Mouse (Mus musculus) gastrocnemius, adult 2 months (tissue): ENCODE data around the gene Msx2. TPM values are rescaled to one million over a fixed set of nuclear protein-coding genes. Genes with fewer than 3 reads are reported as not detected.

Experiments
- DNase-seq: peaks from one replicate; pipeline ENCODE4 v3.0.0; 2022
- H3K27ac ChIP-seq: fragments of 200-600 bp; 2 replicates; pipeline ENCODE4 v1.8.1; 2022; ENCODE audit warnings: mild to moderate bottlenecking
- H3K4me3 ChIP-seq: fragments of 200-600 bp; 2 replicates; pipeline ENCODE4 v1.8.1; 2022; ENCODE audit warnings: mild to moderate bottlenecking, moderate library complexity
- CTCF ChIP-seq: fragments of 200-600 bp; IDR thresholded peaks from 2 replicates; pipeline ENCODE4 v1.8.1; 2022; ENCODE audit warnings: antibody characterized with exemption, mild to moderate bottlenecking, moderate library complexity
- intact Hi-C: fragments of 180-260 bp; cut with DNase I; formaldehyde crosslinking; loops from one replicate; pipeline ENCODE4 v1.15.1; 2025
- total RNA-seq, 2 experiments: library from RNA; stranded (reverse); gene quantifications; 2 replicates each; pipeline ENCODE4 v1.2.3; 2021

Msx2 gene
- total RNA-seq, 2 experiments from 2014 or later: not detected

- no peak for TF ChIP-seq CTCF
- DNase-seq: no peak
- Histone ChIP-seq H3K4me3 (no peak overlapping the region), H3K27ac (no peak overlapping the region)
- intact Hi-C loops: no loop called here
These were observed 1.1 kb upstream of the Msx2 start for GRCm38 (mm10) chr13:53473991-53474390.

GRCm38 (mm10) chr13:53473291-53473690 is 417 bp upstream of the Msx2 start:
- DNase-seq: no peak
- H3K4me3 ChIP-seq: no peak overlapping the region
- no peak for TF ChIP-seq CTCF
- intact Hi-C loops: no loop called here
- no peak overlapping the region for H3K27ac ChIP-seq

- DNase-seq: no peak
- intact Hi-C loops: no loop called here
- Histone ChIP-seq H3K4me3 (peak overlapping the region; percentile 69), H3K27ac (no peak overlapping the region)
- TF ChIP-seq CTCF: no peak
These were observed 804 bp downstream of the Msx2 start for GRCm38 (mm10) chr13:53471926-53472613.

- H3K27ac ChIP-seq: no peak overlapping the region
- no peak for TF ChIP-seq CTCF
- no peak for DNase-seq
- no peak overlapping the region; the same call in 1 of the 2 replicates for H3K4me3 ChIP-seq
- intact Hi-C loops: no loop called here
These were observed 1.5 kb downstream of the Msx2 start for GRCm38 (mm10) chr13:53471411-53471810.

GRCm38 (mm10) chr13:53470437-53471151 is 2.3 kb downstream of the Msx2 start:
- no peak for TF ChIP-seq CTCF
- intact Hi-C loops: no loop called here
- no peak overlapping the region for H3K4me3 ChIP-seq
- DNase-seq: no peak
- H3K27ac ChIP-seq: no peak overlapping the region

- no peak overlapping the region for H3K4me3 ChIP-seq
- intact Hi-C loops: no loop called here
- no peak for DNase-seq
- TF ChIP-seq CTCF: no peak
- no peak overlapping the region for H3K27ac ChIP-seq
These were observed 3.1 kb downstream of the Msx2 start for GRCm38 (mm10) chr13:53469756-53470155.

GRCm38 (mm10) chr13:53468171-53468570 is 4.7 kb downstream of the Msx2 start:
- no peak for TF ChIP-seq CTCF

GRCm38 (mm10) chr13:53466189-53466866 is 6.5 kb downstream of the Msx2 start:
- H3K27ac ChIP-seq: no peak overlapping the region
- intact Hi-C loops: no loop called here
- no peak overlapping the region for H3K4me3 ChIP-seq
- no peak for DNase-seq
- TF ChIP-seq CTCF: no peak

More at GRCm38 (mm10) chr13:53468171-53468570, 4.7 kb downstream of the Msx2 start:
- intact Hi-C loops: no loop called here
- no peak for DNase-seq
- no peak overlapping the region for H3K27ac ChIP-seq
- H3K4me3 ChIP-seq: no peak overlapping the region

- intact Hi-C loops: no loop called here
- no peak for TF ChIP-seq CTCF
- H3K4me3 ChIP-seq: no peak overlapping the region
- DNase-seq: no peak
- H3K27ac ChIP-seq: no peak overlapping the region
These were observed 7.6 kb downstream of the Msx2 start for GRCm38 (mm10) chr13:53465191-53465820.

GRCm38 (mm10) chr13:53464441-53465001 is 8.4 kb downstream of the Msx2 start:
- no peak for TF ChIP-seq CTCF
- no peak for DNase-seq
- intact Hi-C loops: no loop called here
- Histone ChIP-seq H3K4me3 (no peak overlapping the region), H3K27ac (no peak overlapping the region)

- TF ChIP-seq CTCF: no peak
- no peak for DNase-seq
- Histone ChIP-seq H3K27ac (no peak overlapping the region), H3K4me3 (no peak overlapping the region)
- intact Hi-C loops: no loop called here
These were observed 8.9 kb downstream of the Msx2 start for GRCm38 (mm10) chr13:53463946-53464345.

GRCm38 (mm10) chr13:53463037-53463436 is 9.8 kb downstream of the Msx2 start:
- no peak for DNase-seq
- intact Hi-C loops: no loop called here
- no peak for TF ChIP-seq CTCF
- H3K27ac ChIP-seq: no peak overlapping the region
- no peak overlapping the region for H3K4me3 ChIP-seq

GRCm38 (mm10) chr13:53462649-53462970 is 10.3 kb downstream of the Msx2 start:
- Histone ChIP-seq H3K4me3 (peak overlapping the region; percentile 43), H3K27ac (no peak overlapping the region)
- intact Hi-C loops: no loop called here
- TF ChIP-seq CTCF: no peak
- no peak for DNase-seq
